8 mouse cellular contexts compared by ENCODE assay signal in genomic region chr7:72239782-72240493, GRCm38 (mm10).
A peak's percentile ranks its signal among the peaks of the same experiment; 100 is the strongest.
DNase-seq lines count a peak whose midpoint lies in the region; ATAC-seq lines count a peak whose summit lies in the region.

No protein-coding gene starts in this region.

- DNase-seq in intestine, embryonic 14.5 days (ENCODE audit: low spot score): no peak
- peak; percentile 72 for DNase-seq in CD4-positive, CD25-positive, alpha-beta regulatory T cell, adult 2 months (ENCODE audit: low read depth, low spot score)
- peak; percentile 44 for DNase-seq in adrenal gland, postnatal 14 days
- peak; percentile 3 to 25 for DNase-seq in heart, adult 9 months (ENCODE audit: low spot score in 2 of 2)
- peak; percentile 13 to 69 for DNase-seq in layer of hippocampus, adult 18-20 months (ENCODE audit: low spot score in 2 of 2)
- peak; percentile 67 for DNase-seq in mesoderm, embryonic 11.5 days (ENCODE audit: low read depth, low spot score)
- no peak for DNase-seq in gastrocnemius, postnatal 4 days (ENCODE audit: low spot score in 2 of 2)

- no peaks in the 10 kb centered on the region for H3K27me3 ChIP-seq in intestine, embryonic 14.5 days (replicated peaks; ENCODE audit: control insufficient read depth, insufficient read depth, low read length)
- H3K27me3 ChIP-seq in intestine, embryonic 16.5 days (replicated peaks; ENCODE audit: control insufficient read depth, insufficient read depth, low read length): no peaks in the 10 kb centered on the region

- H3K4me2 ChIP-seq in intestine, embryonic 14.5 days (ENCODE audit: low read length): no peak overlapping the region
- H3K4me2 ChIP-seq in intestine, embryonic 16.5 days (ENCODE audit: low read depth, low read length): no peak overlapping the region

- H3K4me3 ChIP-seq in intestine, embryonic 14.5 days (ENCODE audit: low read depth, low read length): no peak overlapping the region
- H3K4me3 ChIP-seq in intestine, embryonic 16.5 days (ENCODE audit: low read length): no peak overlapping the region

- WGBS in intestine, embryonic 14.5 days: 36% methylated on average over 3 of the region's 3 CpGs
- 31% methylated on average over 3 of the region's 3 CpGs for WGBS in intestine, embryonic 16.5 days

- H3K36me3 ChIP-seq in intestine, embryonic 14.5 days (ENCODE audit: control insufficient read depth, insufficient read depth, low read length): no peaks in the 10 kb centered on the region
- no peaks in the 10 kb centered on the region for H3K36me3 ChIP-seq in intestine, embryonic 16.5 days (ENCODE audit: control insufficient read depth, insufficient read depth, low read length)

- no peaks in the 10 kb centered on the region for H3K9me3 ChIP-seq in intestine, embryonic 14.5 days (ENCODE audit: control insufficient read depth, low read length)
- no peaks in the 10 kb centered on the region for H3K9me3 ChIP-seq in intestine, embryonic 16.5 days (ENCODE audit: control insufficient read depth, low read length)

- no peak overlapping the region for H3K9ac ChIP-seq in intestine, embryonic 14.5 days (ENCODE audit: low read length)
- H3K9ac ChIP-seq in intestine, embryonic 16.5 days (ENCODE audit: low read depth, low read length): no peak overlapping the region

- ATAC-seq in intestine, embryonic 14.5 days (replicated peaks; ENCODE audit: low FRiP score, low TSS enrichment, low read depth): peak; percentile 71
- ATAC-seq in intestine, embryonic 16.5 days: no peak

- H3K27ac ChIP-seq in intestine, embryonic 14.5 days (ENCODE audit: low read depth): no peak overlapping the region
- no peak overlapping the region for H3K27ac ChIP-seq in intestine, embryonic 16.5 days (ENCODE audit: low read length)

- no peaks in the 10 kb centered on the region for H3K4me1 ChIP-seq in intestine, embryonic 14.5 days (replicated peaks; ENCODE audit: control insufficient read depth, insufficient read depth, low read length)
- no peaks in the 10 kb centered on the region for H3K4me1 ChIP-seq in intestine, embryonic 16.5 days (ENCODE audit: control insufficient read depth, insufficient read depth, low read length)

Comparison
In these comparisons a context has a peak if more than half of its experiments do, and no peak if none do; other contexts are left out.
1. DNase-seq: peak in CD4-positive, CD25-positive, alpha-beta regulatory T cell, adult 2 months (single experiment), adrenal gland, postnatal 14 days (single experiment), heart, adult 9 months (2 of 2), layer of hippocampus, adult 18-20 months (2 of 2) and mesoderm, embryonic 11.5 days (single experiment); none in intestine, embryonic 14.5 days (single experiment) and gastrocnemius, postnatal 4 days (0 of 2).